Mouse (Mus musculus) intestine, postnatal 0 days (tissue): ENCODE measurements around the gene Msantd1. TPM values are rescaled to one million over a fixed set of nuclear protein-coding genes. Genes with fewer than 3 reads are reported as not detected.
"Not testable (repeated sequence)": the region's sequence is repeated elsewhere in the genome, so short reads cannot be mapped to it uniquely, and the experiment has no call there.

ENCODE experiments used
- ATAC-seq: fragments of 200-750 bp; cut with Nextera tagmentation; 2 replicates; pipeline ENCODE4 v1.8.0; 2017; ENCODE audit warnings: mild to moderate bottlenecking, moderate TSS enrichment, moderate library complexity
- H3K27ac ChIP-seq: fragments of 300-500 bp; sonication (generic); 2 replicates; pipeline ENCODE4 v1.5.1; 2014; ENCODE audit warnings: mild to moderate bottlenecking, low read depth, low read length, moderate library complexity
- H3K27me3 ChIP-seq: fragments of 300-500 bp; sonication (generic); replicated peaks from 2 replicates; pipeline ENCODE4 v1.6.1; 2014; ENCODE audit warnings: low read length, mixed read lengths; ENCODE audit not compliant: control insufficient read depth, insufficient read depth
- H3K36me3 ChIP-seq: fragments of 300-500 bp; sonication (generic); 2 replicates; pipeline ENCODE4 v1.6.1; 2014; ENCODE audit warnings: mild to moderate bottlenecking, moderate library complexity; ENCODE audit not compliant: control insufficient read depth, insufficient read depth
- H3K4me1 ChIP-seq: fragments of 300-500 bp; sonication (generic); replicated peaks from 2 replicates; pipeline ENCODE4 v1.6.1; 2014; ENCODE audit warnings: antibody characterized with exemption, low read length, mixed read lengths; ENCODE audit not compliant: control insufficient read depth, insufficient read depth
- H3K4me2 ChIP-seq: fragments of 300-500 bp; sonication (generic); replicated peaks from 2 replicates; pipeline ENCODE4 v1.6.1; 2014; ENCODE audit warnings: low read depth, mild to moderate bottlenecking, moderate library complexity
- H3K4me3 ChIP-seq: fragments of 300-500 bp; sonication (generic); 2 replicates; pipeline ENCODE4 v1.5.1; 2014; ENCODE audit warnings: low read depth, low read length
- H3K9ac ChIP-seq: fragments of 300-500 bp; sonication (generic); 2 replicates; pipeline ENCODE4 v1.6.1; 2014; ENCODE audit warnings: mild to moderate bottlenecking, low read depth, low read length
- H3K9me3 ChIP-seq: fragments of 300-500 bp; sonication (generic); 2 replicates; pipeline ENCODE4 v1.6.1; 2016; ENCODE audit warnings: mixed run types; ENCODE audit not compliant: control insufficient read depth
- CTCF ChIP-seq: sonication (generic); IDR thresholded peaks from 2 replicates; pipeline ENCODE4 v1.5.1; 2016; ENCODE audit warnings: low read depth, mild to moderate bottlenecking, control low read depth, antibody characterized with exemption, moderate library complexity
- WGBS: fragments of 180-500 bp; shearing (Covaris S2); extraction: QIAGEN DNeasy Blood & Tissue Kit; methylation state at CpG from one replicate; pipeline ENCODE4 v1.1.7; 2014; 5-methylcytosine and 5-hydroxymethylcytosine counted together
- polyA plus RNA-seq: library from polyadenylated mRNA; unstranded; fragments of >200 nt; fragmentation: Nextera tagmentation; extraction: Ambion mirVana; gene quantifications from 2 replicates; pipeline ENCODE4 v1.2.1, GENCODE M21; 2015

Gene Msantd1
- 0.29 and 0.51 TPM in 2 replicates for polyA plus RNA-seq

- Histone ChIP-seq H3K36me3 (peaks cover 55% of the 10 kb centered on the region), H3K9me3 (no peaks in the 10 kb centered on the region), H3K4me2 (no peak within 1 kb of the TSS), H3K4me1 (no peaks in the 10 kb centered on the region), H3K9ac (no peak within 1 kb of the TSS), H3K27me3 (no peaks in the 10 kb centered on the region), H3K4me3 (no peak within 1 kb of the TSS), H3K27ac (no peak within 1 kb of the TSS)
- no peak for ATAC-seq
- 84% methylated on average over 6 of the region's 6 CpGs for WGBS
- TF ChIP-seq CTCF = no peak
Observed at GRCm38 (mm10) chr5:34907910-34908725, at the start of gene Msantd1. Gene Msantd1, plus strand, starts transcription at chr5:34908012.

GRCm38 (mm10) chr5:34865367-34865766, 42.4 kb upstream of the Msantd1 start:
- H3K9ac ChIP-seq = no peak overlapping the region
- H3K27me3 ChIP-seq = no peaks in the 10 kb centered on the region
- H3K36me3 ChIP-seq = peaks cover 49% of the 10 kb centered on the region
- H3K9me3 ChIP-seq = no peaks in the 10 kb centered on the region
- ATAC-seq = no peak
- H3K4me2 ChIP-seq = no peak overlapping the region
- no peak overlapping the region for H3K4me3 ChIP-seq
- H3K4me1 ChIP-seq = no peaks in the 10 kb centered on the region
- WGBS = 87% methylated on average over 5 of the region's 5 CpGs
- TF ChIP-seq CTCF = no peak
- no peak overlapping the region for H3K27ac ChIP-seq

GRCm38 (mm10) chr5:34880307-34880706, 27.5 kb upstream of the Msantd1 start:
- H3K36me3 ChIP-seq = peaks cover 75% of the 10 kb centered on the region
- not testable (repeated sequence) for H3K9ac ChIP-seq, H3K4me2 ChIP-seq, H3K9me3 ChIP-seq, H3K27me3 ChIP-seq, ATAC-seq, H3K27ac ChIP-seq, H3K4me3 ChIP-seq, H3K4me1 ChIP-seq
- 86% methylated on average over 3 of the region's 3 CpGs for WGBS

GRCm38 (mm10) chr5:34881023-34881422, 26.8 kb upstream of the Msantd1 start:
- TF ChIP-seq CTCF = no peak
- ATAC-seq = no peak
- no peaks in the 10 kb centered on the region for H3K4me1 ChIP-seq
- no peaks in the 10 kb centered on the region for H3K9me3 ChIP-seq
- no peaks in the 10 kb centered on the region for H3K27me3 ChIP-seq
- H3K27ac ChIP-seq = no peak overlapping the region
- H3K9ac ChIP-seq = no peak overlapping the region
- peaks cover 68% of the 10 kb centered on the region for H3K36me3 ChIP-seq
- H3K4me2 ChIP-seq = no peak overlapping the region
- WGBS = 83% methylated on average over 3 of the region's 3 CpGs
- H3K4me3 ChIP-seq = no peak overlapping the region

GRCm38 (mm10) chr5:34885250-34885649, 22.6 kb upstream of the Msantd1 start:
- peak; percentile 28 for TF ChIP-seq CTCF
- Histone ChIP-seq H3K9ac (no peak overlapping the region), H3K4me2 (no peak overlapping the region), H3K9me3 (no peaks in the 10 kb centered on the region), H3K27me3 (no peaks in the 10 kb centered on the region), H3K27ac (no peak overlapping the region; the same call in 1 of the 2 replicates), H3K36me3 (peaks cover 68% of the 10 kb centered on the region), H3K4me3 (no peak overlapping the region), H3K4me1 (no peaks in the 10 kb centered on the region)
- ATAC-seq = no peak
- WGBS = 92% methylated on average over 3 of the region's 3 CpGs

- TF ChIP-seq CTCF = no peak
- Histone ChIP-seq H3K36me3 (peaks cover 70% of the 10 kb centered on the region), H3K27me3 (no peaks in the 10 kb centered on the region), H3K9me3 (no peaks in the 10 kb centered on the region), H3K4me2 (no peak overlapping the region), H3K27ac (no peak overlapping the region), H3K9ac (no peak overlapping the region), H3K4me1 (no peaks in the 10 kb centered on the region), H3K4me3 (no peak overlapping the region)
- ATAC-seq = no peak
- WGBS = 87% methylated on average over 4 of the region's 4 CpGs
Observed at GRCm38 (mm10) chr5:34889252-34889651, 18.6 kb upstream of the Msantd1 start.
